Mouse (Mus musculus) heart, adult 2 months (tissue): ENCODE measurements at regions not wholly inside any gene's neighbourhood (a gene's known extent, or its start where the extent isn't known, plus 50 kb on each side); places are given as distances from the start of the nearest gene placed in this dataset.

Source experiments
- DNase-seq, 2 experiments: peaks; one replicate each; pipeline ENCODE4 v3.0.0; 2021
- H3K27ac ChIP-seq: fragments of 200-600 bp; 2 replicates; pipeline ENCODE4 v1.8.1; 2022
- H3K27me3 ChIP-seq: fragments of 200-500 bp; 2 replicates; pipeline ENCODE4 v1.6.1; 2012; ENCODE audit warnings: mild to moderate bottlenecking, low read length, inconsistent platforms, mixed read lengths; ENCODE audit not compliant: control insufficient read depth, insufficient read depth
- H3K36me3 ChIP-seq: fragments of 200-500 bp; 2 replicates; pipeline ENCODE4 v1.6.1; 2012; ENCODE audit warnings: low read length, inconsistent platforms; ENCODE audit not compliant: control insufficient read depth, insufficient read depth
- H3K4me1 ChIP-seq: fragments of 200-500 bp; 2 replicates; pipeline ENCODE4 v1.6.1; 2011; ENCODE audit warnings: low read length; ENCODE audit not compliant: control insufficient read depth, insufficient read depth
- H3K4me3 ChIP-seq: fragments of 200-600 bp; 2 replicates; pipeline ENCODE4 v1.8.1; 2022
- H3K79me2 ChIP-seq: fragments of 200-500 bp; replicated peaks from 2 replicates; pipeline ENCODE4 v1.6.1; 2012; ENCODE audit warnings: mild to moderate bottlenecking, inconsistent platforms, low read length, moderate library complexity, mixed read lengths; ENCODE audit not compliant: control insufficient read depth, insufficient read depth
- H3K9ac ChIP-seq: fragments of 200-500 bp; 2 replicates; pipeline ENCODE4 v1.6.1; 2012; ENCODE audit warnings: low read depth, mild to moderate bottlenecking, control low read depth, inconsistent platforms, low read length, mixed read lengths
- CTCF ChIP-seq: fragments of 200-600 bp; IDR thresholded peaks from 2 replicates; pipeline ENCODE4 v1.8.1; 2022; ENCODE audit warnings: antibody characterized with exemption, mild to moderate bottlenecking, moderate library complexity
- EP300 ChIP-seq: fragments of 200-500 bp; IDR thresholded peaks from 2 replicates; pipeline ENCODE4 v1.6.1; 2011; ENCODE audit warnings: low read depth, low read length, control low read depth; ENCODE audit not compliant: insufficient read depth
- POLR2A ChIP-seq: fragments of 200-500 bp; IDR thresholded peaks from 2 replicates; pipeline ENCODE4 v1.6.1; 2011; ENCODE audit warnings: mild to moderate bottlenecking, low read depth, low read length, control low read depth; ENCODE audit not compliant: insufficient read depth
- WGBS: fragments of 180-500 bp; shearing (Covaris S2); methylation state at CpG from one replicate; pipeline ENCODE4 v1.1.7; 2018; 5-methylcytosine and 5-hydroxymethylcytosine counted together
- intact Hi-C: fragments of 180-260 bp; cut with DNase I; formaldehyde crosslinking; loops from one replicate; pipeline ENCODE4 v1.15.1; 2025

DNA sequence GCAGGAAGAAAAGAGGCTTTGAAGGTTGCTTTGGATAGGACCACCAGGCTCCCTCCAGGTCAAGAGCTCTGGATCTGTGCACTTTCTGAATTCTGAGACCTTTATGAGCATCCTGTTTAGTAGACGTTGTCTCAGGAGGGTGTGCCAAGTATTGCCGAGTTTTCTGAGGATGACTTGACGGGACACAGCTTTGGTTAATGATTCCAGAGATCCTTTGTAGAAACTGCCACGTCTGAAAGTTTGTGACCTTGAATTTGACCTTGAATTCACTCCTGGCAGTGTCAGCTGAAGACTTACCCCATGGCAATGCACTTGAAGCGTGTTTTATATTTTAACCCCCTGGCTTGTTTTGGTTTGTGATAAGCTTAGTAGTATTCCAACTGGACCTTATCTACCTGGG is 58.0 kb upstream of the Ercc6l2 start:
- 61% methylated on average over 5 of the region's 5 CpGs for WGBS
- Histone ChIP-seq H3K27me3 (no peaks in the 10 kb centered on the region), H3K4me3 (no peak overlapping the region), H3K4me1 (no peaks in the 10 kb centered on the region), H3K9ac (no peak overlapping the region), H3K27ac (no peak overlapping the region), H3K36me3 (no peaks in the 10 kb centered on the region), H3K79me2 (no peaks in the 10 kb centered on the region)
- DNase-seq: no peak
- intact Hi-C loops: no loop called here
- TF ChIP-seq CTCF (no peak), POLR2A (no peak), EP300 (no peak)

DNA sequence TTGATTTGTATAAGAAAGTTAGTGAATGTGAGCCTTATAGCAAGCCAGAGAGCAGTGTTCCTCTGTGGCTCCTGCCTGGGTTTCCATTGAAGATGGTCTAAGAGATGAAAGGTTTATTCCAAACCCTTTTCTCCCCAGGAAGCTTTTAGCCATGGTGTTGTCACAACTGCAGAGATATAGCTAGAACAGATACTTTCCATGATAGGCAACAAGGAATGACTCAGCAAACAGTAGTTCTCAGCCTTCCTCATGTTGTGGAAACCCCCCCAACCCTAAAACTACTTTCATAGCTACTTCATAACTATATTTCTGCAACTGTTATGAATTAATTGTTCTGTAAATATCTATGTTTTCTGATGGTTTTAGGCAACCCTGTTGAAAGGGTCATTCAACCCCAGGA is 53.5 kb upstream of the Ercc6l2 start:
- TF ChIP-seq CTCF (no peak), EP300 (no peak), POLR2A (no peak)
- H3K79me2 ChIP-seq: no peaks in the 10 kb centered on the region
- no peak for DNase-seq
- H3K9ac ChIP-seq: no peak overlapping the region
- no peak overlapping the region for H3K4me3 ChIP-seq
- intact Hi-C loops: no loop called here
- H3K36me3 ChIP-seq: no peaks in the 10 kb centered on the region
- H3K27me3 ChIP-seq: no peaks in the 10 kb centered on the region
- no peaks in the 10 kb centered on the region for H3K4me1 ChIP-seq
- H3K27ac ChIP-seq: no peak overlapping the region
